Mouse (Mus musculus): ENCODE measurements at regions not wholly inside any gene's neighbourhood (a gene's known extent, or its start where the extent isn't known, plus 50 kb on each side); places are given as distances from the start of the nearest gene placed in this dataset.

GRCm38 (mm10) chr15:63603100-63603714 lies 241.8 kb downstream of the Gsdmc2 start:
- Histone ChIP-seq H3K4me1 (replicated peaks; ENCODE audit: control insufficient read depth, insufficient read depth, low read length) (peaks cover 2% of the 10 kb centered on the region; the same call in 1 of the 2 replicates), H3K9ac (ENCODE audit: low read length) (no peak overlapping the region), H3K4me2 (ENCODE audit: low read depth, low read length) (no peak overlapping the region), H3K4me3 (ENCODE audit: low read length) (no peak overlapping the region), H3K36me3 (ENCODE audit: control insufficient read depth, insufficient read depth, low read length) (no peaks in the 10 kb centered on the region), H3K27ac (ENCODE audit: low read length) (peak overlapping the region; percentile 27; the same call in 1 of the 2 replicates), H3K9me3 (ENCODE audit: control insufficient read depth, low read length) (no peaks in the 10 kb centered on the region), H3K27me3 (ENCODE audit: control insufficient read depth, insufficient read depth, low read depth, low read length) (no peaks in the 10 kb centered on the region)
- ATAC-seq (ENCODE audit: low read depth): peak; percentile 71; the same call in 1 of the 2 replicates
- 63% methylated on average over 8 of the region's 8 CpGs for WGBS

- Histone ChIP-seq H3K9me3 (ENCODE audit: control insufficient read depth, low read length) (no peaks in the 10 kb centered on the region), H3K4me1 (replicated peaks; ENCODE audit: control insufficient read depth, insufficient read depth, low read length) (peaks cover 2% of the 10 kb centered on the region; the same call in 1 of the 2 replicates), H3K9ac (ENCODE audit: low read length) (no peak overlapping the region), H3K36me3 (ENCODE audit: control insufficient read depth, insufficient read depth, low read length) (no peaks in the 10 kb centered on the region), H3K27ac (ENCODE audit: low read length) (no peak overlapping the region), H3K27me3 (ENCODE audit: control insufficient read depth, insufficient read depth, low read depth, low read length) (no peaks in the 10 kb centered on the region), H3K4me2 (ENCODE audit: low read depth, low read length) (no peak overlapping the region), H3K4me3 (ENCODE audit: low read length) (no peak overlapping the region)
- ATAC-seq (ENCODE audit: low read depth): peak; percentile 85
- WGBS: 40% methylated on average over 5 of the region's 5 CpGs
These were observed 243.4 kb downstream of the Gsdmc2 start for GRCm38 (mm10) chr15:63601543-63601942.

- 92% methylated on average over 5 of the region's 5 CpGs for WGBS
- no peak for ATAC-seq (ENCODE audit: low read depth)
- Histone ChIP-seq H3K27ac (ENCODE audit: low read length) (no peak overlapping the region), H3K4me1 (replicated peaks; ENCODE audit: control insufficient read depth, insufficient read depth, low read length) (no peaks in the 10 kb centered on the region), H3K4me3 (ENCODE audit: low read length) (no peak overlapping the region), H3K36me3 (ENCODE audit: control insufficient read depth, insufficient read depth, low read length) (no peaks in the 10 kb centered on the region), H3K4me2 (ENCODE audit: low read depth, low read length) (no peak overlapping the region), H3K9ac (ENCODE audit: low read length) (no peak overlapping the region), H3K27me3 (ENCODE audit: control insufficient read depth, insufficient read depth, low read depth, low read length) (no peaks in the 10 kb centered on the region), H3K9me3 (ENCODE audit: control insufficient read depth, low read length) (no peaks in the 10 kb centered on the region)
These were observed 252.1 kb downstream of the Gsdmc2 start for GRCm38 (mm10) chr15:63592758-63593463.

GRCm38 (mm10) chr15:63559293-63559692 lies 285.7 kb downstream of the Gsdmc2 start:
- Histone ChIP-seq H3K9me3 (ENCODE audit: control insufficient read depth, low read length) (no peaks in the 10 kb centered on the region), H3K27me3 (ENCODE audit: control insufficient read depth, insufficient read depth, low read depth, low read length) (no peaks in the 10 kb centered on the region), H3K4me3 (ENCODE audit: low read length) (no peak overlapping the region), H3K4me1 (replicated peaks; ENCODE audit: control insufficient read depth, insufficient read depth, low read length) (no peaks in the 10 kb centered on the region), H3K4me2 (ENCODE audit: low read depth, low read length) (no peak overlapping the region), H3K36me3 (ENCODE audit: control insufficient read depth, insufficient read depth, low read length) (no peaks in the 10 kb centered on the region), H3K9ac (ENCODE audit: low read length) (no peak overlapping the region), H3K27ac (ENCODE audit: low read length) (no peak overlapping the region)
- no peak for ATAC-seq (ENCODE audit: low read depth)
- 67% methylated on average over 2 of the region's 2 CpGs for WGBS

- 77% methylated on average over 1 of the region's 1 CpGs for WGBS
These were observed 286.3 kb downstream of the Gsdmc2 start for GRCm38 (mm10) chr15:63558691-63559090.

GRCm38 (mm10) chr15:63557816-63558215 lies 287.2 kb downstream of the Gsdmc2 start:
- ATAC-seq (ENCODE audit: low read depth): no peak

More at GRCm38 (mm10) chr15:63558691-63559090, 286.3 kb downstream of the Gsdmc2 start:
- Histone ChIP-seq H3K27me3 (ENCODE audit: control insufficient read depth, insufficient read depth, low read depth, low read length) (no peaks in the 10 kb centered on the region), H3K4me2 (ENCODE audit: low read depth, low read length) (no peak overlapping the region), H3K4me3 (ENCODE audit: low read length) (no peak overlapping the region), H3K4me1 (replicated peaks; ENCODE audit: control insufficient read depth, insufficient read depth, low read length) (no peaks in the 10 kb centered on the region), H3K9ac (ENCODE audit: low read length) (no peak overlapping the region), H3K36me3 (ENCODE audit: control insufficient read depth, insufficient read depth, low read length) (no peaks in the 10 kb centered on the region), H3K27ac (ENCODE audit: low read length) (no peak overlapping the region), H3K9me3 (ENCODE audit: control insufficient read depth, low read length) (no peaks in the 10 kb centered on the region)
- no peak for ATAC-seq (ENCODE audit: low read depth)

GRCm38 (mm10) chr15:63553597-63553996 lies 291.4 kb downstream of the Gsdmc2 start:
- Histone ChIP-seq H3K4me3 (ENCODE audit: low read length) (no peak overlapping the region), H3K9ac (ENCODE audit: low read length) (no peak overlapping the region), H3K4me1 (replicated peaks; ENCODE audit: control insufficient read depth, insufficient read depth, low read length) (no peaks in the 10 kb centered on the region), H3K36me3 (ENCODE audit: control insufficient read depth, insufficient read depth, low read length) (no peaks in the 10 kb centered on the region), H3K27me3 (ENCODE audit: control insufficient read depth, insufficient read depth, low read depth, low read length) (no peaks in the 10 kb centered on the region), H3K4me2 (ENCODE audit: low read depth, low read length) (no peak overlapping the region), H3K9me3 (ENCODE audit: control insufficient read depth, low read length) (no peaks in the 10 kb centered on the region), H3K27ac (ENCODE audit: low read length) (no peak overlapping the region)
- WGBS: 67% methylated on average over 5 of the region's 5 CpGs
- ATAC-seq (ENCODE audit: low read depth): no peak

More at GRCm38 (mm10) chr15:63557816-63558215, 287.2 kb downstream of the Gsdmc2 start:
- H3K4me1 ChIP-seq (replicated peaks; ENCODE audit: control insufficient read depth, insufficient read depth, low read length): no peaks in the 10 kb centered on the region
- H3K36me3 ChIP-seq (ENCODE audit: control insufficient read depth, insufficient read depth, low read length): no peaks in the 10 kb centered on the region
- no peak overlapping the region for H3K27ac ChIP-seq (ENCODE audit: low read length)
- no peaks in the 10 kb centered on the region for H3K27me3 ChIP-seq (ENCODE audit: control insufficient read depth, insufficient read depth, low read depth, low read length)
- H3K9ac ChIP-seq (ENCODE audit: low read length): no peak overlapping the region
- no peak overlapping the region for H3K4me3 ChIP-seq (ENCODE audit: low read length)
- no peak overlapping the region for H3K4me2 ChIP-seq (ENCODE audit: low read depth, low read length)
- H3K9me3 ChIP-seq (ENCODE audit: control insufficient read depth, low read length): no peaks in the 10 kb centered on the region
- 76% methylated on average over 3 of the region's 3 CpGs for WGBS

GRCm38 (mm10) chr15:63532337-63533055 lies 312.5 kb downstream of the Gsdmc2 start:
- Histone ChIP-seq H3K36me3 (ENCODE audit: control insufficient read depth, insufficient read depth, low read length) (no peaks in the 10 kb centered on the region), H3K27ac (ENCODE audit: low read length) (no peak overlapping the region), H3K9ac (ENCODE audit: low read length) (no peak overlapping the region), H3K4me3 (ENCODE audit: low read length) (no peak overlapping the region), H3K4me1 (replicated peaks; ENCODE audit: control insufficient read depth, insufficient read depth, low read length) (no peaks in the 10 kb centered on the region), H3K9me3 (ENCODE audit: control insufficient read depth, low read length) (no peaks in the 10 kb centered on the region), H3K27me3 (ENCODE audit: control insufficient read depth, insufficient read depth, low read depth, low read length) (no peaks in the 10 kb centered on the region), H3K4me2 (ENCODE audit: low read depth, low read length) (peak overlapping the region; percentile 34)
- no peak for ATAC-seq (ENCODE audit: low read depth)
- 50% methylated on average over 12 of the region's 12 CpGs for WGBS

GRCm38 (mm10) chr15:63527318-63527717 lies 317.7 kb downstream of the Gsdmc2 start:
- no peak overlapping the region for H3K9ac ChIP-seq (ENCODE audit: low read length)
- H3K27me3 ChIP-seq (ENCODE audit: control insufficient read depth, insufficient read depth, low read depth, low read length): no peaks in the 10 kb centered on the region
- ATAC-seq (ENCODE audit: low read depth): no peak
- no peaks in the 10 kb centered on the region for H3K4me1 ChIP-seq (replicated peaks; ENCODE audit: control insufficient read depth, insufficient read depth, low read length)
- H3K36me3 ChIP-seq (ENCODE audit: control insufficient read depth, insufficient read depth, low read length): no peaks in the 10 kb centered on the region
- no peak overlapping the region for H3K27ac ChIP-seq (ENCODE audit: low read length)
- no peak overlapping the region for H3K4me3 ChIP-seq (ENCODE audit: low read length)
- WGBS: 74% methylated on average over 2 of the region's 2 CpGs
- no peaks in the 10 kb centered on the region for H3K9me3 ChIP-seq (ENCODE audit: control insufficient read depth, low read length)
- H3K4me2 ChIP-seq (ENCODE audit: low read depth, low read length): no peak overlapping the region

All from lung, embryonic 16.5 days (tissue).